Mouse (Mus musculus) cortical plate, adult 2 months (tissue): Measurements from ENCODE around the gene Car15.

Source experiments
- CTCF ChIP-seq: fragments of 200-500 bp; IDR thresholded peaks from 2 replicates; pipeline ENCODE4 v1.5.1; 2011; ENCODE audit warnings: mild to moderate bottlenecking, control low read depth, low read length; ENCODE audit not compliant: insufficient read depth; ENCODE audit errors: extremely low read depth
- POLR2A ChIP-seq: fragments of 200-500 bp; IDR thresholded peaks from 2 replicates; pipeline ENCODE4 v1.6.1; 2011; ENCODE audit warnings: mild to moderate bottlenecking, low read length, control low read depth; ENCODE audit not compliant: insufficient read depth; ENCODE audit errors: extremely low read depth

GRCm38 (mm10) chr16:17876096-17876495 lies 37.9 kb upstream of the Car15 start:
- TF ChIP-seq CTCF (no peak), POLR2A (no peak)
